Mouse (Mus musculus): ENCODE measurements around the gene Rsph14. TPM values are rescaled to one million over a fixed set of nuclear protein-coding genes. Genes with fewer than 3 reads are reported as not detected.

Rsph14 gene
- polyA plus RNA-seq, 1 experiment = not detected

DNA sequence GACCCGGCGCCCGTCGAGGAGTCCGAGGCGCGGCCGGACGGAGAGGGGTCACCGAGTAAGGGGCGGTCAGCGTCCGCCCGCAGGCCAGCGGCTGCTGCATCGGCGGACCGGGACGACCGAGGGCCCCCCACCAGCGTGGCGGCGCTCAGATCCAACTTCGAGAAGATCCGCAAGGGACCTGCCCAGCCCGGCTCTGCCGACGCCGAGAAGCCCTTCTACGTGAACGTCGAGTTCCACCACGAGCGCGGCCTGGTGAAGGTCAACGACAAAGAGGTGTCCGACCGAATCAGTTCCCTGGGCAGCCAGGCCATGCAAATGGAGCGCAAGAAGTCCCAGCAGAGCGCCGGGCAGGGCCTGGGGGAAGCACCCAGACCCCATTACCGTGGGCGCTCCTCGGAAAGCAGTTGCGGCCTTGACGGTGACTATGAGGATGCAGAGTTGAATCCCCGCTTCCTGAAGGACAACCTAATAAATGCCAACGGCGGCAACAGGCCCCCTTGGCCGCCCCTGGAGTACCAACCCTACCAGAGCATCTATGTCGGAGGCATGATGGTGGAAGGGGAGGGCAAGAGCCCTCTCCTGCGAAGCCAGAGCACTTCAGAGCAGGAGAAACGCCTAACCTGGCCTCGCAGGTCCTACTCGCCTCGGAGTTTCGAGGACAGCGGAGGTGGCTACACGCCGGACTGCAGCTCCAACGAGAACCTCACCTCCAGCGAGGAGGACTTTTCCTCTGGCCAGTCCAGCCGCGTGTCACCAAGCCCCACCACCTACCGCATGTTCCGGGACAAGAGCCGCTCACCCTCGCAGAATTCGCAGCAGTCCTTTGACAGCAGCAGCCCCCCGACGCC is 29.2 kb upstream of the Rsph14 start:
- Histone ChIP-seq H3K27ac (ENCODE audit: insufficient read depth, low read length) (no peak overlapping the region), H3K36me3 (ENCODE audit: control insufficient read depth, insufficient read depth, low read length, poor library complexity, severe bottlenecking) (no peaks in the 10 kb centered on the region), H3K9me3 (replicated peaks; ENCODE audit: control insufficient read depth, insufficient read depth, low read length, poor library complexity, severe bottlenecking) (no peaks in the 10 kb centered on the region), H3K9ac (ENCODE audit: low read depth, poor library complexity, severe bottlenecking) (peak overlapping the region; percentile 96), H3K4me3 (ENCODE audit: low read depth, low read length) (peak overlapping the region; percentile 99), H3K4me1 (ENCODE audit: control insufficient read depth, insufficient read depth, low read length) (no peaks in the 10 kb centered on the region), H3K27me3 (ENCODE audit: control insufficient read depth, insufficient read depth, low read length, poor library complexity, severe bottlenecking) (peaks cover 2% of the 10 kb centered on the region; the same call in 1 of the 2 replicates)
- no peak for TF ChIP-seq POLR2A (IDR thresholded peaks at IDR 0.05; ENCODE audit: insufficient read depth, low read length)
- TF ChIP-seq CTCF (IDR thresholded peaks at IDR 0.05; ENCODE audit: low read depth, low read length) = no peak
- TF ChIP-seq EP300 (IDR thresholded peaks at IDR 0.05; ENCODE audit: insufficient read depth, low read depth, low read length) = no peak

DNA sequence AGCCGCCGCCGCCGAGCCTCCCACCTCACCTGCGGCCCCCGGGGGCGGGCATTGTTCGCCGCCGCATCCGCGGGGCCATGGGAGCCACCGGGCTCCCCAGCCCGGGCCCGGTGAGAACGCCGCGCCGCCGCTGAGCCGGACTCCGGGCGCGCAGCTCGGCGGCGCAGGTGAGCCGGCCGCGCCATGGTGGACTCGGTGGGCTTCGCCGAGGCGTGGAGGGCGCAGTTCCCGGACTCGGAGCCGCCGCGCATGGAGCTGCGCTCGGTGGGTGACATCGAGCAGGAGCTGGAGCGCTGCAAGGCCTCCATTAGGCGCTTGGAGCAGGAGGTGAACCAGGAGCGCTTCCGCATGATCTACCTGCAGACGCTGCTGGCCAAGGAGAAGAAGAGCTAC is 28.5 kb upstream of the Rsph14 start:
- Histone ChIP-seq H3K36me3 (ENCODE audit: control insufficient read depth, insufficient read depth, low read length, poor library complexity, severe bottlenecking) (no peaks in the 10 kb centered on the region), H3K9me3 (replicated peaks; ENCODE audit: control insufficient read depth, insufficient read depth, low read length, poor library complexity, severe bottlenecking) (no peaks in the 10 kb centered on the region), H3K4me1 (ENCODE audit: control insufficient read depth, insufficient read depth, low read length) (no peaks in the 10 kb centered on the region), H3K4me3 (ENCODE audit: low read depth, low read length) (peak overlapping the region; percentile 99), H3K27me3 (ENCODE audit: control insufficient read depth, insufficient read depth, low read length, poor library complexity, severe bottlenecking) (peaks cover 2% of the 10 kb centered on the region; the same call in 1 of the 2 replicates), H3K27ac (ENCODE audit: insufficient read depth, low read length) (no peak overlapping the region), H3K9ac (ENCODE audit: low read depth, poor library complexity, severe bottlenecking) (peak overlapping the region; percentile 96)
- no peak for TF ChIP-seq POLR2A (IDR thresholded peaks at IDR 0.05; ENCODE audit: insufficient read depth, low read length)
- no peak for TF ChIP-seq CTCF (IDR thresholded peaks at IDR 0.05; ENCODE audit: low read depth, low read length)
- TF ChIP-seq EP300 (IDR thresholded peaks at IDR 0.05; ENCODE audit: insufficient read depth, low read depth, low read length) = no peak

DNA sequence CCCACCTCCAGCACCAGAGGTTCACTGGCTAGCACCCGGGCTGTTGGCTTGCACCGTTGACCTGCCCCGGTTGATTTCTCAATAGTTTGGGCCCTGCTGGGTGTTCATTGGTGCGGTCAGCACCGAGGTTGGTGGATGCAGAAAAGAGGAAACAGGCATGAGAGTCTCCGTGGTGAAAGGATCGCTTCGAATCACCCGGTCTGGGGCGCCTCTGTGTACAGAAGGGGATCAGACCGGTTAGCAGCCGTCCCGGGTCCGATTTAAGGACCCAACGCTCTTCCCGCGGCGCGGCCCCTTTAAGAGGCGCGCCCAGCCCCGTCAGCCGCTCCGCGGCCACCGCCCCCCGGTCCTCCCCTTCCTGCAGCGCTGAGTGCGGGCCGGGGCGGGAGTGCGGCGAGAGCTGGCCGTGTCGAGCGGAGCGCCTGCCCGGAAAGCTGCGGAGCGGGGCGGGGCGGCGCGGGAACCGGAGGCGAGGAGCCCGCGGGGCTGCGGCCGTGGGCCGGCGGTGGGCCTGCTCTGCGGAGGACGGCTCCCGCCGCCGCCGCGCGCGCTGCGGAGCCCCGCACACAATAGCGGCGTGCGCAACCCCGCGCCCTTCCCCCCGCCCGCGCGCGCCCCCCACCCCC is 27.9 kb upstream of the Rsph14 start, which contains the start of gene Bcr:
TSS of gene Bcr (plus strand) at position 376 of the 626 bp plus-strand sequence.
- TF ChIP-seq POLR2A (IDR thresholded peaks at IDR 0.05; ENCODE audit: insufficient read depth, low read length) = no peak

DNA sequence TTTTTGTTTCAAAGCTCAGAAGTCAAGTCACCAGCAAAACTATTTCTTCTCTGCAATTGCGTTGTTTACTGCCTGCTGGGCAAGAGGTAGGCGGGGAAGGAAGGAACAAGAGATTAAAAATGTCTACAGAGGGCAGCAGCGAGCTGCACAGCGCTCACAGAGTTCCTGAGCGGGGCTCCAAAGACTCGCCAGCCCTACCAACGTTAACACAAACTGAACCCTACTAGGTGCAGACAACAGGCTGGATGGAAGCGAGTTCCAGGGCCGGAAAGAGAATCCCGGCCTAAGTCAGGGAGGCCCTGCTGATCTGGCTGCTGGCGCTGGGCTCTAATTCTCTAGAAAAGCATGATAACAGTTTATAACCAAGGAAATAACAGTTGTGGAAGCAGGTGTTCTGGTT is 27.0 kb upstream of the Rsph14 start:
- TF ChIP-seq EP300 (IDR thresholded peaks at IDR 0.05; ENCODE audit: insufficient read depth, low read depth, low read length) = no peak
- no peak for TF ChIP-seq POLR2A (IDR thresholded peaks at IDR 0.05; ENCODE audit: insufficient read depth, low read length)
- TF ChIP-seq CTCF (IDR thresholded peaks at IDR 0.05; ENCODE audit: low read depth, low read length) = peak; percentile 82
- no peaks in the 10 kb centered on the region for H3K4me1 ChIP-seq (ENCODE audit: control insufficient read depth, insufficient read depth, low read length)

More for the DNA sequence above, 27.9 kb upstream of the Rsph14 start, which contains the start of gene Bcr:
- Histone ChIP-seq H3K36me3 (ENCODE audit: control insufficient read depth, insufficient read depth, low read length, poor library complexity, severe bottlenecking) (no peaks in the 10 kb centered on the region), H3K9ac (ENCODE audit: low read depth, poor library complexity, severe bottlenecking) (peak within 1 kb of the TSS; percentile 96), H3K4me1 (ENCODE audit: control insufficient read depth, insufficient read depth, low read length) (no peaks in the 10 kb centered on the region), H3K27me3 (ENCODE audit: control insufficient read depth, insufficient read depth, low read length, poor library complexity, severe bottlenecking) (peaks cover 2% of the 10 kb centered on the region; the same call in 1 of the 2 replicates), H3K27ac (ENCODE audit: insufficient read depth, low read length) (no peak within 1 kb of the TSS), H3K4me3 (ENCODE audit: low read depth, low read length) (peak within 1 kb of the TSS; percentile 99), H3K9me3 (replicated peaks; ENCODE audit: control insufficient read depth, insufficient read depth, low read length, poor library complexity, severe bottlenecking) (no peaks in the 10 kb centered on the region)

DNA sequence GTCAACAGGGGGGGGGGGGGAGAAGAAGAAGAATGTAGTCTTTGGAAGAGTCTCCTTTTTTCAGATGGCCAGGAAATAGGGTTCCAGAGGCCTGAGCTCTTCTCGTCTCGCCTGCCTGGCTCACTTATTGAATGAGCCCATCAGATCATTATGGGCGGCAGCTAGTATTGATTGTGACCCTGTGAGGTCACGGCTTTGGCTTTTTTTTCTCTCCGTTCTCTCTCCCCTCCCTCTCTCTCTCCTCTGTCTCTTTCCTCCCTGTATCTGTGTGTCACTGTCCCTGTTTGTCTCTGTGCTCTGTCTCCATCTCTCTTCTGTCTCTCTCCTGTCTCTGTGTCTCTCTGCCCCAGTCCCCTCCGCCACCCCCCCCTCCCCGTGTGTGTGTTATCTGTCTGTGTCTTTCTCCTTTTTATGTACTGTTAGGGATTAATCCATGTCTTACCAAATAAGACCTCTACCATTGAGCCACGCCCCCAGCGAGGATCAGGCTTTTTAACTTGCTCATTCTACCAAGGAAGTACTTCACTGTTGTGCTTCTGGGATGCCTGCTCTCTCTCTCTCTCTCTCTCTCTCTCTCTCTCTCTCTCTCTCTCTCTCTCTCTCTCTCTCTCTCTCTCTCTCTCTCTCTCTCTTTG is 26.5 kb upstream of the Rsph14 start:
- no peak overlapping the region for H3K27ac ChIP-seq (ENCODE audit: insufficient read depth, low read length)
- H3K4me1 ChIP-seq (ENCODE audit: control insufficient read depth, insufficient read depth, low read length) = no peaks in the 10 kb centered on the region
- H3K4me3 ChIP-seq (ENCODE audit: low read depth, low read length) = no peak overlapping the region
- H3K36me3 ChIP-seq (ENCODE audit: control insufficient read depth, insufficient read depth, low read length, poor library complexity, severe bottlenecking) = no peaks in the 10 kb centered on the region
- no peak overlapping the region for H3K9ac ChIP-seq (ENCODE audit: low read depth, poor library complexity, severe bottlenecking)
- TF ChIP-seq POLR2A (IDR thresholded peaks at IDR 0.05; ENCODE audit: insufficient read depth, low read length) (no peak), CTCF (IDR thresholded peaks at IDR 0.05; ENCODE audit: low read depth, low read length) (no peak), EP300 (IDR thresholded peaks at IDR 0.05; ENCODE audit: insufficient read depth, low read depth, low read length) (no peak)
- H3K9me3 ChIP-seq (replicated peaks; ENCODE audit: control insufficient read depth, insufficient read depth, low read length, poor library complexity, severe bottlenecking) = no peaks in the 10 kb centered on the region
- peaks cover 2% of the 10 kb centered on the region; the same call in 1 of the 2 replicates for H3K27me3 ChIP-seq (ENCODE audit: control insufficient read depth, insufficient read depth, low read length, poor library complexity, severe bottlenecking)

More for the DNA sequence above, 27.0 kb upstream of the Rsph14 start:
- peaks cover 2% of the 10 kb centered on the region; the same call in 1 of the 2 replicates for H3K27me3 ChIP-seq (ENCODE audit: control insufficient read depth, insufficient read depth, low read length, poor library complexity, severe bottlenecking)
- no peaks in the 10 kb centered on the region for H3K36me3 ChIP-seq (ENCODE audit: control insufficient read depth, insufficient read depth, low read length, poor library complexity, severe bottlenecking)
- no peaks in the 10 kb centered on the region for H3K9me3 ChIP-seq (replicated peaks; ENCODE audit: control insufficient read depth, insufficient read depth, low read length, poor library complexity, severe bottlenecking)
- H3K4me3 ChIP-seq (ENCODE audit: low read depth, low read length) = no peak overlapping the region
- H3K27ac ChIP-seq (ENCODE audit: insufficient read depth, low read length) = no peak overlapping the region
- H3K9ac ChIP-seq (ENCODE audit: low read depth, poor library complexity, severe bottlenecking) = no peak overlapping the region
